Mouse (Mus musculus): ENCODE results near the gene Vangl1.

The Vangl1 gene

GRCm38 (mm10) chr3:102143536-102143935 is 61.0 kb downstream of the Vangl1 start:
- no peak for DNase-seq (ENCODE audit: low read depth, low spot score)

GRCm38 (mm10) chr3:102142947-102143346 is 61.5 kb downstream of the Vangl1 start:
- DNase-seq (ENCODE audit: low read depth, low spot score) = peak; percentile 69

- DNase-seq (ENCODE audit: low read depth, low spot score) = peak; percentile 71
Measured at GRCm38 (mm10) chr3:102141893-102142292, 62.6 kb downstream of the Vangl1 start.

- peak; percentile 73 for DNase-seq (ENCODE audit: low read depth, low spot score)
Measured at GRCm38 (mm10) chr3:102141451-102141850, 63.0 kb downstream of the Vangl1 start.

- no peak for DNase-seq (ENCODE audit: low read depth, low spot score)
Measured at GRCm38 (mm10) chr3:102140606-102141005, 63.9 kb downstream of the Vangl1 start.

GRCm38 (mm10) chr3:102138899-102139298 is 65.6 kb downstream of the Vangl1 start:
- no peak for DNase-seq (ENCODE audit: low read depth, low spot score)

- no peak for DNase-seq (ENCODE audit: low read depth, low spot score)
Measured at GRCm38 (mm10) chr3:102137158-102137557, 67.3 kb downstream of the Vangl1 start.

- peak; percentile 72 for DNase-seq (ENCODE audit: low read depth, low spot score)
Measured at GRCm38 (mm10) chr3:102135389-102136113, 68.9 kb downstream of the Vangl1 start.

GRCm38 (mm10) chr3:102131627-102132324 is 72.7 kb downstream of the Vangl1 start:
- DNase-seq (ENCODE audit: low read depth, low spot score) = no peak

- DNase-seq (ENCODE audit: low read depth, low spot score) = peak; percentile 49
Measured at GRCm38 (mm10) chr3:102130478-102130877, 74.0 kb downstream of the Vangl1 start.

GRCm38 (mm10) chr3:102128242-102128641 is 76.3 kb downstream of the Vangl1 start:
- DNase-seq (ENCODE audit: low read depth, low spot score) = no peak

- no peak for DNase-seq (ENCODE audit: low read depth, low spot score)
Measured at GRCm38 (mm10) chr3:102127114-102127513, 77.4 kb downstream of the Vangl1 start.

GRCm38 (mm10) chr3:102125546-102125945 is 78.9 kb downstream of the Vangl1 start:
- DNase-seq (ENCODE audit: low read depth, low spot score) = no peak

- DNase-seq (ENCODE audit: low read depth, low spot score) = no peak
Measured at GRCm38 (mm10) chr3:102123654-102124053, 80.8 kb downstream of the Vangl1 start.

- DNase-seq (ENCODE audit: low read depth, low spot score) = peak; percentile 35
Measured at GRCm38 (mm10) chr3:102122046-102122445, 82.4 kb downstream of the Vangl1 start.

- DNase-seq (ENCODE audit: low read depth, low spot score) = no peak
Measured at GRCm38 (mm10) chr3:102120947-102121346, 83.5 kb downstream of the Vangl1 start.

- peak; percentile 66 for DNase-seq (ENCODE audit: low read depth, low spot score)
Measured at GRCm38 (mm10) chr3:102111979-102112599, 92.4 kb downstream of the Vangl1 start.

- peak; percentile 93 for DNase-seq (ENCODE audit: low read depth, low spot score)
Measured at GRCm38 (mm10) chr3:102108201-102108600, 96.3 kb downstream of the Vangl1 start.

GRCm38 (mm10) chr3:102103811-102104565 is 100.5 kb downstream of the Vangl1 start:
- DNase-seq (ENCODE audit: low read depth, low spot score) = peak; percentile 89
